In the genomic region with DNA sequence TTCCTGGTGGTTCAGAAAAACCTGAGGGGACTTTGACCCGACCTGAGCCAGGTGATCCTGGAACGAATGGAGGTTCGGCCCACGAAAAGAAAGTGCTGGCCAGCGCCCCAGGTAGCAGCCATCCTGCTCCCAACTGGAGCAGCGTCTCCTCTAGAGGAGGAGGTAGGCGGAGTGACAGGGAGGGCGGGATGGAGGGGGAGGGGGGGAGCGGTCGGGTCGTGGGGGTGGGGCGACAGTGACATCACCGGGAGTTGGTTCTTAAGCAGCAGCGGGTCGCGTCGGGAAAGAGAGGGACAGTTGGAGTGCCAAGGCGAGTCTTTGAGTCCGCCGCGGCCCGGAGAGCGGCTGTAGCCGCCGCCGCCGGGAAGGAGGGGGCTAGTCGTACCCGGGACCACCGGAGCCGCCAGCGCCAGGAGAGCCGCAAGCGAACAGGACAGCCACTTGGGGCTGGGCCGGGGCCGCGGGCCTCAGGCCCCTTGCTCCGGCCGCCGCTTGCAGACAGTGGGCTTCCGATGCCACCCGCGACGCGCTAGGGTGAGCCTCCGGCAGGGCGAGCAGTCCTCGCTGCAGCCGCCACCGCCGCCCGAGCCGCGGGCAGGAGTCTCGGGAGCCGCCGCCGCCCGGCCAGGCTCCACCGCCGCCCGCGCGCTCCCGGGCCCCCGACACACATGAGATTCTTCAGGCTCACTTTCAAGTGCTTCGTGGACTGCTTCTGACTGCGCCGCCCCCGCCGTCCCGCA, we compare ENCODE assay signal across 8 mouse cellular contexts. TPM values are rescaled to one million over a fixed set of nuclear protein-coding genes. Genes with fewer than 3 reads are reported as not detected.
DNase-seq lines count a peak whose midpoint lies in the region; ATAC-seq and TF ChIP-seq lines count a peak whose summit lies in the region.

A gene (plus strand): TSS at position 272 of the 740 bp plus-strand sequence.

- no peak for TF ChIP-seq CTCF in lung, postnatal 0 days (IDR thresholded peaks at IDR 0.05)

- H3K27ac ChIP-seq in hindbrain, embryonic 11.5 days (ENCODE audit: low read depth, low read length), result no peak within 1 kb of the TSS
- peak within 1 kb of the TSS; percentile 72 for H3K27ac ChIP-seq in lung, postnatal 0 days (ENCODE audit: low read length)

- ATAC-seq in hindbrain, embryonic 11.5 days (ENCODE audit: low FRiP score), result peak; percentile 78
- peak; percentile 90 for ATAC-seq in lung, postnatal 0 days

- peak; percentile 53 for DNase-seq in MN1 (ENCODE audit: low spot score)
- DNase-seq in cerebellum, adult 18-20 months, result peak; percentile 69 to 81
- DNase-seq in forelimb bud, embryonic 11.5 days (ENCODE audit: low read depth, low spot score), result peak; percentile 42
- peak; percentile 71 for DNase-seq in hindbrain, embryonic 11.5 days (ENCODE audit: low spot score)
- peak; percentile 50 to 72 for DNase-seq in layer of hippocampus, postnatal 10 days (ENCODE audit: low spot score in 2 of 2)
- DNase-seq in lung, postnatal 0 days (ENCODE audit: low spot score), result peak; percentile 84
- peak; percentile 64 for DNase-seq in right cerebral cortex, postnatal 14 days
- DNase-seq in c-Kit-positive CD71-positive TER-119-positive erythroid progenitor cells, embryonic 14.5 days (ENCODE audit: low spot score), result no peak

- H3K9me3 ChIP-seq in hindbrain, embryonic 11.5 days (ENCODE audit: control insufficient read depth, low read length), result no peaks in the 10 kb centered on the region
- H3K9me3 ChIP-seq in lung, postnatal 0 days (ENCODE audit: low read length), result no peaks in the 10 kb centered on the region

- peak within 1 kb of the TSS; percentile 73 for H3K9ac ChIP-seq in hindbrain, embryonic 11.5 days (ENCODE audit: low read depth, low read length)
- H3K9ac ChIP-seq in lung, postnatal 0 days (replicated peaks; ENCODE audit: low read depth), result peak within 1 kb of the TSS; percentile 51

- peak within 1 kb of the TSS; percentile 76 for H3K4me2 ChIP-seq in hindbrain, embryonic 11.5 days (replicated peaks; ENCODE audit: low read depth, low read length)
- H3K4me2 ChIP-seq in lung, postnatal 0 days (replicated peaks; ENCODE audit: low read depth, low read length), result peak within 1 kb of the TSS; percentile 74

- peak within 1 kb of the TSS; percentile 57 for H3K4me3 ChIP-seq in hindbrain, embryonic 11.5 days (ENCODE audit: low read depth, low read length)
- H3K4me3 ChIP-seq in lung, postnatal 0 days (ENCODE audit: low read depth, low read length), result peak within 1 kb of the TSS; percentile 61

- no peaks in the 10 kb centered on the region; the same call in 1 of the 2 replicates for H3K4me1 ChIP-seq in hindbrain, embryonic 11.5 days (replicated peaks; ENCODE audit: control insufficient read depth, insufficient read depth, low read length)
- H3K4me1 ChIP-seq in lung, postnatal 0 days (ENCODE audit: insufficient read depth, low read depth, low read length), result no peaks in the 10 kb centered on the region

- H3K36me3 ChIP-seq in hindbrain, embryonic 11.5 days (ENCODE audit: control insufficient read depth, insufficient read depth, low read length), result no peaks in the 10 kb centered on the region
- H3K36me3 ChIP-seq in lung, postnatal 0 days (ENCODE audit: insufficient read depth, low read length), result no peaks in the 10 kb centered on the region

- no peak for TF ChIP-seq EP300 in lung, postnatal 0 days (IDR thresholded peaks at IDR 0.05)

- WGBS in hindbrain, embryonic 11.5 days, result 18% methylated on average over 5 of the region's 72 CpGs
- WGBS in lung, postnatal 0 days, result 8% methylated on average over 19 of the region's 72 CpGs

- H3K27me3 ChIP-seq in hindbrain, embryonic 11.5 days (ENCODE audit: control insufficient read depth, insufficient read depth, low read length), result no peaks in the 10 kb centered on the region; the same call in 1 of the 2 replicates
- no peaks in the 10 kb centered on the region for H3K27me3 ChIP-seq in lung, postnatal 0 days (replicated peaks; ENCODE audit: insufficient read depth, low read length)

RNA-seq across cellular contexts. Expression of the gene that starts here (rescaled TPM):
- polyA plus RNA-seq in hindbrain, embryonic 11.5 days (2014; fragmentation: Nextera tagmentation; extraction: Ambion mirVana), result 6.0 and 7.8 TPM in 2 replicates
- 10 to 100 TPM; 77.3 to 81.8 TPM for total RNA-seq in layer of hippocampus, postnatal 10 days (2021)
- 7.5 and 7.8 TPM in 2 replicates for polyA plus RNA-seq in lung, postnatal 0 days (2015; fragmentation: Nextera tagmentation; extraction: Ambion mirVana)
